Mouse (Mus musculus): ENCODE results near the gene ccdc198. TPM values are rescaled to one million over a fixed set of nuclear protein-coding genes. Genes with fewer than 3 reads are reported as not detected.

Gene ccdc198
- polyA plus RNA-seq, 1 experiment from 2014 or later = 0.41 TPM

GRCm38 (mm10) chr14:49186270-49186669 lies 59.0 kb downstream of the ccdc198 start:
- H3K27me3 ChIP-seq = no peaks in the 10 kb centered on the region
- H3K36me3 ChIP-seq = peaks cover 32% of the 10 kb centered on the region
- no peaks in the 10 kb centered on the region for H3K9me3 ChIP-seq (replicated peaks)
- no peak overlapping the region for H3K27ac ChIP-seq
- ATAC-seq (ENCODE audit: low read depth) (no peak), DNase-seq (no peak)
- WGBS (ENCODE audit: insufficient replicate concordance) = 78% methylated on average over 2 of the region's 2 CpGs
- H3K4me3 ChIP-seq (replicated peaks) = no peak overlapping the region
- no peak overlapping the region for H3K9ac ChIP-seq
- H3K4me2 ChIP-seq = no peak overlapping the region
- H3K4me1 ChIP-seq (replicated peaks) = no peaks in the 10 kb centered on the region

DNA sequence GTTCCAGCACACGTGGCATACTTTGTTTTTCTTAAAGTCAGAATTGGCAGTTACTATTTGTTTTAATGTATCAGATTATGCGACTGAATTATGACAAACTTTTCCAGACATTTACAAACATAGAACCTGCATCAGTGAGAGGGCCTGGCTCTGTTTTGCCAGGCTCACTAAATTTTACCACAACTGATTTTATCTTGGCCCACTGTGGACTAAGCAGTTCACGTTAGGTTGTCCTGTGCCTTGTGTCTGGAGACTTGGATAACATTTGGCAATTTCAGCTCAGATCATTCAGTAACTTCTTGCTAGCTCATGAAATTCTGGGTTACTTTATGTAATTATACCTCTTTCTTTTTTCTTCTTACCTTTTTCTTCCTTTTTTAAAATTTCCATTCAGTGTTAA lies 65.5 kb downstream of the ccdc198 start:
- DNase-seq (no peak), ATAC-seq (ENCODE audit: low read depth) (no peak)
- Histone ChIP-seq H3K9me3 (replicated peaks) (no peaks in the 10 kb centered on the region), H3K36me3 (peaks cover 35% of the 10 kb centered on the region), H3K9ac (no peak overlapping the region), H3K4me2 (no peak overlapping the region), H3K4me1 (replicated peaks) (peaks cover 4% of the 10 kb centered on the region), H3K4me3 (replicated peaks) (no peak overlapping the region), H3K27me3 (no peaks in the 10 kb centered on the region), H3K27ac (no peak overlapping the region)
- WGBS (ENCODE audit: insufficient replicate concordance) = 66% methylated on average over 3 of the region's 3 CpGs

DNA sequence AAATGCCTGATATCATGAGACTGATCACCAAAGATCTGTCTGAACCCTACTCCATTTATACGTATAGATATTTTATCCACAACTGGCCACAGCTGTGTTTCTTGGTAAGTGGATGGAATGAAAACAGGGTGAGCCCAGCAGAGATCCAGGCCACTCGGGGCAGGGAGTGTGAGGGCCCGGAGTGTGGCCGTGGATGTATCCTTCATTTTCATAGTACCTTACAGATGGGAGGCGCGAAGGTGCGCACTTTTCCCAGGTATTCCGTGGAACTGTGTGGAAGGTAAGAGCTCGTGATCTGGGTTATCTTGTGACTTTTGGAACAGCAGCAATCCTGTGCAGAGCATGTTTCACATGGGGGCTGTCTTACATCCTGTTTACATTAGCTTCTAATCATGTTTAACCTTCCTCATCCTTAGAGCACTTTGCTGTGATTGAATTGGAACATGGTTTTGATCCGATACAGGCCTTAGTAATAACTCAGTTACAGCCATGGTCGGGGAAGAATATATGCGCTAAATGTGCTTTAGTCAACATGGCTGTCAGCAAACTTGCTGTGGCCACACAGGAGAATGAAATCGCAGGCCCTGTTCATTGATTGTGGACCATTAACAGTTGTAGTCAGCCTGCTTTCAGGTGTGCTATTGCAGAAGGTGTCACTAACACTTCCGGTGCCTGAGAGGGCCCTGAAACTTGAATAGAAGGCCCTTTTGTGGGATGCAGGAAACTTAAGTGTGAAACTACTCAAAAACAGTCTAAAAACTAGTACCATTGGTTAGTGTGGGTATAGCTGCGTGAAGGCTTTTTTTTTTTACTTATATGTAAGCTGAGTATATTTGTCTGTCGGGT lies 71.8 kb downstream of the ccdc198 start:
- Histone ChIP-seq H3K27me3 (no peaks in the 10 kb centered on the region), H3K4me2 (peak overlapping the region; percentile 96), H3K9ac (peak overlapping the region; percentile 94), H3K36me3 (peaks cover 10% of the 10 kb centered on the region; the same call in 1 of the 2 replicates), H3K4me3 (replicated peaks) (peak overlapping the region; percentile 96), H3K4me1 (replicated peaks) (peaks cover 29% of the 10 kb centered on the region), H3K9me3 (replicated peaks) (no peaks in the 10 kb centered on the region), H3K27ac (0 out of 2 replicates have a peak overlapping the region, but pooled peaks have one; percentile 83)
- no peak for ATAC-seq (ENCODE audit: low read depth)
- DNase-seq = no peak
- 51% methylated on average over 16 of the region's 16 CpGs for WGBS (ENCODE audit: insufficient replicate concordance)

DNA sequence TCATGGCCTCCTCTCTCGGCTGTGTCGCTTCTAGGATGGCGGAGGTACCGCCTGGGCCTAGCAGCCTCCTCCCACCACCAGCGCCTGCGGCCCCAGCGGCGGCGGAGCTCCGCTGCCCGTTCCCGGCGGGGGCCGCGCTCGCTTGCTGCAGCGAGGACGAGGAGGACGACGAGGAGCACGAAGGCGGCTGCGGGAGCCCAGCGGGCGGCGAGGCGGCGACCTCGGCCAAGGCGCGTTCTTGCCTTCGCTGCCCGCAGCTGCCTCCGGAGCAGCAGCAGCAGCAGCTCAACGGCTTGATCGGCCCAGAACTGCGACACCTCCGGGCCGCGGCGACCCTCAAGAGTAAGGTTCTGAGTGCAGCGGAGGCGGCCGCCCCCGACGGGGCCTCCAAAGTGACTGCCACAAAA lies 72.7 kb downstream of the ccdc198 start:
- H3K27ac ChIP-seq = peak overlapping the region; percentile 83
- H3K36me3 ChIP-seq = peaks cover 4% of the 10 kb centered on the region; the same call in 1 of the 2 replicates
- ATAC-seq (ENCODE audit: low read depth) (peak; percentile 61), DNase-seq (peak; percentile 43)
- peaks cover 29% of the 10 kb centered on the region for H3K4me1 ChIP-seq (replicated peaks)
- peak overlapping the region; percentile 94 for H3K9ac ChIP-seq
- peak overlapping the region; percentile 96 for H3K4me2 ChIP-seq
- H3K27me3 ChIP-seq = no peaks in the 10 kb centered on the region
- peak overlapping the region; percentile 96 for H3K4me3 ChIP-seq (replicated peaks)
- H3K9me3 ChIP-seq (replicated peaks) = no peaks in the 10 kb centered on the region
- WGBS (ENCODE audit: insufficient replicate concordance) = under 1% methylated on average over 46 of the region's 46 CpGs

DNA sequence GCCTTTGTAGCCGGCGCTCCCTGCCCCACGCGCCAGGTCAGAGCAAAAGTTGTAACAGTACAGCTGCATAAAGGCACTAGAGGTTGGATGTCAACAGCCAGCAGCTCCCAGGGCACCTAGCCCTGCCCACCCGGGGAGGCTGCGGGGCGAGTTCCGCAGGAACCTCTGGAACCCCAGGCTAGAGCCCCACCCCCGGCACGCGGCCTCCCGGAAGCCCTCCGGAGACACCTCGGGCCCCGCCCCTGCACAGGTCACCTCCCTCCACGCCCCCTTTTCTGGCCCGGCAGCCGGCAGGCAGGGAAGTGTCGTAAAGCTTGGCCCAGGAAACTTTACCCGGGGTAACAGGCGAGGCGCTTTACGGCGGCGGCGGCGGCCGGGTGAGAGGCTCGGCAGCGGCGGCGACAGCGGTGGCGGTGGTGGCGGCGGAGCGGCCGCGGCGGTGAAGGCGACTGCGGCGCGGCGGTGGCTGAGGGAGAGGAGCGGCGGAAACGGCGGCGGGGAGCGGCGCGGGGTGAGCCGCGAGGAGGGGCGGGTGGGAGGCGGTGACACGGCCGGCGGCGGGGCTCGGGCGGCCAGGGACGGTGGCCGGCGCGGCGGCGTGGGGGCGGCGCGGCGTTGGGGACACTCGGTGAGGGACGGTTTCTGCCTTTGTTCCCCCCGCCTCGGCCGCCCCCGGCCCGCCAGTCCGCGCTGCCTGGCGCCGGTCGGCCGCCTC lies 73.2 kb downstream of the ccdc198 start, which contains the start of gene Naa30:
TSS of gene Naa30 (plus strand) at position 360 of the 715 bp plus-strand sequence.
- H3K27ac ChIP-seq = peak within 1 kb of the TSS; percentile 83
- H3K4me2 ChIP-seq = peak within 1 kb of the TSS; percentile 96
- H3K36me3 ChIP-seq = peaks cover 4% of the 10 kb centered on the region; the same call in 1 of the 2 replicates
- H3K27me3 ChIP-seq = no peaks in the 10 kb centered on the region
- peak within 1 kb of the TSS; percentile 96 for H3K4me3 ChIP-seq (replicated peaks)
- H3K9me3 ChIP-seq (replicated peaks) = no peaks in the 10 kb centered on the region
- H3K9ac ChIP-seq = peak within 1 kb of the TSS; percentile 94
- peaks cover 29% of the 10 kb centered on the region for H3K4me1 ChIP-seq (replicated peaks)
- WGBS (ENCODE audit: insufficient replicate concordance) = 1% methylated on average over 70 of the region's 86 CpGs
- ATAC-seq (ENCODE audit: low read depth) (peak; percentile 97), DNase-seq (peak; percentile 98)

- Histone ChIP-seq H3K4me2 (peak overlapping the region; percentile 96), H3K36me3 (peaks cover 4% of the 10 kb centered on the region; the same call in 1 of the 2 replicates), H3K27me3 (no peaks in the 10 kb centered on the region), H3K4me1 (replicated peaks) (peaks cover 29% of the 10 kb centered on the region), H3K27ac (peak overlapping the region; percentile 77), H3K4me3 (replicated peaks) (peak overlapping the region; percentile 96), H3K9ac (peak overlapping the region; percentile 94), H3K9me3 (replicated peaks) (no peaks in the 10 kb centered on the region)
- no peak for DNase-seq
- ATAC-seq (ENCODE audit: low read depth) = peak; percentile 7; the same call in 1 of the 2 replicates
- 25% methylated on average over 8 of the region's 8 CpGs for WGBS (ENCODE audit: insufficient replicate concordance)
These were observed 74.0 kb downstream of the ccdc198 start for GRCm38 (mm10) chr14:49171286-49171685.

Other genes starting within 250 kb of the ccdc198 start
- 11.6 and 16.0 TPM in 2 replicates for gene Ap5m1, start 179.4 kb downstream of the ccdc198 start, polyA plus RNA-seq (2015; fragmentation: Nextera tagmentation; extraction: Ambion mirVana)
- 24.2 and 32.9 TPM in 2 replicates for gene Exoc5, start 178.8 kb downstream of the ccdc198 start, polyA plus RNA-seq (2015; fragmentation: Nextera tagmentation; extraction: Ambion mirVana)
- 4.0 and 6.1 TPM in 2 replicates for gene Naa30, start 73.2 kb downstream of the ccdc198 start, polyA plus RNA-seq (2015; fragmentation: Nextera tagmentation; extraction: Ambion mirVana)